Mouse (Mus musculus) skeletal muscle tissue, adult 2 months (tissue): ENCODE measurements at regions not wholly inside any gene's neighbourhood (a gene's known extent, or its start where the extent isn't known, plus 50 kb on each side); places are given as distances from the start of the nearest gene placed in this dataset.

Source experiments
- DNase-seq: peaks from one replicate; pipeline ENCODE4 v3.0.0-alpha.2; 2012; ENCODE audit warnings: low read depth, low spot score

- DNase-seq, result no peak
Measured at GRCm38 (mm10) chr16:77237631-77238357, 224.3 kb downstream of the Usp25 start.

DNA sequence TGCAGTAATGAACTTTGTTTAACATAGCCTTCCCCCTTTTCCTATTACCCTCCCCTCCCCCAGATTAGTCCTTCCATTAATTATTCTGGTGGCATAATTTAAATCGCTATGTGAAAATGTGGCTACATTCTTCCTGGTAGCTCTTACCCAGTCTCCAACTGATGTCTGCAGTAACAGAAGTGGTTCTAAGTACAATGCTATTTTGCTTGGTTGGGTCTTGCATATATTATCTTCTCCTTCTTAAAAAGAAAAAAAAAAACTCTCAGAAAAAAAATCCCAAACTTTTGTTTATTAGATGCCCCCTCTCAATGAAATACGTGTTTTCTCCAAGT is 223.7 kb downstream of the Usp25 start:
- DNase-seq, result no peak

GRCm38 (mm10) chr16:77236509-77237271 is 223.2 kb downstream of the Usp25 start:
- no peak for DNase-seq

DNA sequence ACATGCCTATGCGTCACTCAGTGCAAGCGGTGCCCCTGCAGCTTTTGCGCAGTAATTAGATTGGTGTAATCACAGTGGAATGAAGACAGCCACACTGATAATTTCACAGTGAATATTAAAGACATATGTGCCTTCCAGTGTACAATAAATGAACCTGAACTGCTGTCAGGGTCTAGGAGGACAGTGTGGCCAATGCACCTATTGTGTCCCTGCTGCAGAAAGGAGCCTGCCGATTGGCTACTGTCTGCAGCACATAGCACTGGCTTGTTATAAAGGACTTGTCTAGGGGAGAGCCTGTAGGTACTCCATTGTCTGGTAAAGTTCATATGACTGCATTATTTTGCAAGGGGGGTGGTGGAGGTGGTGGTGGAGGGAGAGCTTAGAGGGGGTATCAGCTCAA is 222.5 kb downstream of the Usp25 start:
- DNase-seq, result no peak

- no peak for DNase-seq
Measured at GRCm38 (mm10) chr16:77235449-77235848, 221.9 kb downstream of the Usp25 start.
